Mouse (Mus musculus): ENCODE data around the gene Myl4. TPM values are rescaled to one million over a fixed set of nuclear protein-coding genes. Genes with fewer than 3 reads are reported as not detected.

Myl4 gene
- total RNA-seq, 1 experiment, result 9.1 TPM

DNA sequence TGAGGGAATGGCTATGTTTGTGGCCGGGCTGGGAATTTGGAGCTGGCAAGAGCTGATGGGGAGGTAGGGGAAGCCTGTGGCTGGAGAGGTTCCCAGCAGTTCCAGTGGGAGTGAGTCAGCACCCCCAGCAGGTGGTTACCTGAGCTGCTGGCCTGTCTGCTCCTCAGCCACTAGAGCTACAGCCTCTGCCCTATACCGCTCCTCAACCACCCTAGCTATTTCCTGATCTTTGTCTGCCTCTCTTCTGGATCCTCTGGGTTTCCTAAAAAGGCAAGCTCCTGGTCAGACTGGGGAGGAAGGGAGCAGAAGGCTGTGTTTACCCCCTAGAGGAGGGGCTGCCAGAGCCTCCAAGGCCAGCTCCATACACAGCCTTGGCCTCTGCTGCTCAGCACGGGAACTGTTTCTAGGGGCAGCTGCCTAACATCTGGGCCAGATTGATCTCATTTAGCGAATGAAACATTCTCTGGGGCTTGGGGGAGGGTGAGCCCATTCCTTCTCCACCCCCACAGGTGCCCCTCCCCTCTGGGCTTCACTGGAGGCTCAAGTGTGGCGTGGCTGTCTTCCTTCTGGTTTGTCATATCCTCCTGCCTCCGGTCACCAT is 74.4 kb downstream of the Myl4 start:
- peak overlapping the region; percentile 18; the same call in 1 of the 2 replicates for H3K27ac ChIP-seq (ENCODE audit: insufficient read depth, low read depth, low read length, poor library complexity, severe bottlenecking)
- no peak overlapping the region for H3K9ac ChIP-seq (ENCODE audit: insufficient read depth, low read depth, low read length, poor library complexity, severe bottlenecking)
- H3K4me3 ChIP-seq (ENCODE audit: insufficient read depth in 1 of 2, low read depth in 1 of 2, low read length in 2 of 2, poor library complexity in 1 of 2, severe bottlenecking in 1 of 2), result no peak overlapping the region

DNA sequence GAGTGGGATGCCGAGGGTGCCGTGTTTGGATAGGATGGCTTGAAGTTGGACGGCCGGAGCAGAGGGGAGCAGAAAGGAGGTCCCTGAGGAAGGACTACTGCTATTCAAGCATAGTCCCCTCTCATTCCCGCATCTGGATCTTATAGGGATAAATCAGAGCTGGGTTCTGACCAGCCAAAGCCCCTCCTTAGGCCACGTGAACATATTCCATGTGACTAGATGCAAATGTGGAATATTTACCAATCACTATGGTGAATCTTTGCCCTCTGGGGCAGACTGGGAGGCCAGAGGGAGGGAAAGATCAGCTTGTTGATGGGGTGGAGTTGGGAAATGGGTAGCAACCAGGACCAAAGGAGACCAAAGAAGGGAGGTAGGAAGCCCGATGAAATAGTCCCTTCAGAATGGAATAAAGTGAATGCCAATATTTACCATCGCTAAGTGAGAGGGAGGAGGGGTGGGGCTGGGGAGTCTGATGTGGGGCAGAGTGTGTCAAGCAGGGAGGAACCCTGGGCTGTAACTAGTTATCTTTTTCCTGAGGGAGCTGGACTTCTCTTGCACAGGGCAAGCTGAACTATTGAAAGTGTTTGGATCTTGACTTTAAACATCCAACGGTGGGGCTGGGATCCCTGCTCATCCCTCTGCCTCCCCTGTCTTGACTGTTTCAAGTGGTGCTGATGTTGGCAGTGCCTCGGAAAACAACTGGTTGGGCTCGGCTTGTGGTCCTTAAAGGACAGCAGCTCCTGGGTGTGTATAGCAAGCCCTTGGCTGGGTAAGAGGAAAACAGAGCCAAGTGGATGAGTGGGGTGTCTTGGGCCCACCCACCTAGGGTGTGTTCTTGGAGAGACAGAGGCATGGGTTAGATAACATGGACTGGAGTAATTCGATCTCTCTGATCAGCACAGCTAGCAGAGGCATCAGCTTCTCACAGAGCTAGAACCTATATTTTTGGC is 75.3 kb downstream of the Myl4 start:
- Histone ChIP-seq H3K4me1 (ENCODE audit: control insufficient read depth in 2 of 2, insufficient read depth in 2 of 2, low read length in 2 of 2, poor library complexity in 1 of 2) (peaks cover 1 to 14% of the 10 kb centered on the region in 2 experiments; a peak in 3 of 4 replicates), H3K9me3 (ENCODE audit: control insufficient read depth, insufficient read depth, low read depth, low read length) (no peaks in the 10 kb centered on the region), H3K27ac (ENCODE audit: insufficient read depth, low read depth, low read length, poor library complexity, severe bottlenecking) (no peak overlapping the region; the same call in 1 of the 2 replicates), H3K9ac (ENCODE audit: insufficient read depth, low read depth, low read length, poor library complexity, severe bottlenecking) (no peak overlapping the region), H3K4me3 (ENCODE audit: insufficient read depth in 1 of 2, low read depth in 1 of 2, low read length in 2 of 2, poor library complexity in 1 of 2, severe bottlenecking in 1 of 2) (no peak overlapping the region), H3K36me3 (ENCODE audit: control insufficient read depth, insufficient read depth, low read length, poor library complexity, severe bottlenecking) (no peaks in the 10 kb centered on the region)
- no peak for DNase-seq (ENCODE audit: low read depth, low spot score)
- in situ Hi-C loops (cut with MboI; ENCODE audit: low sequenced_read_pairs in 2 of 2, unreplicated experiment in 2 of 2), result no loop called here
- TF ChIP-seq ZC3H11A (IDR thresholded peaks at IDR 0.05; ENCODE audit: borderline replicate concordance, low read depth, low read length) (no peak), MAFK (IDR thresholded peaks at IDR 0.05; ENCODE audit: insufficient read depth, low read depth, low read length) (no peak), CHD2 (IDR thresholded peaks at IDR 0.05; ENCODE audit: low read depth, low read length) (no peak), ZNF384 (IDR thresholded peaks at IDR 0.05; ENCODE audit: low read depth, low read length) (no peak), HCFC1 (IDR thresholded peaks at IDR 0.05; ENCODE audit: borderline replicate concordance, insufficient read depth, low read length) (no peak)

More for the DNA sequence above, 74.4 kb downstream of the Myl4 start:
- Histone ChIP-seq H3K9me3 (ENCODE audit: control insufficient read depth, insufficient read depth, low read depth, low read length) (no peaks in the 10 kb centered on the region), H3K4me1 (ENCODE audit: control insufficient read depth in 2 of 2, insufficient read depth in 2 of 2, low read length in 2 of 2, poor library complexity in 1 of 2) (peaks cover 3 to 17% of the 10 kb centered on the region in 2 experiments), H3K36me3 (ENCODE audit: control insufficient read depth, insufficient read depth, low read length, poor library complexity, severe bottlenecking) (no peaks in the 10 kb centered on the region)
- in situ Hi-C loops (cut with MboI; ENCODE audit: low sequenced_read_pairs in 2 of 2, unreplicated experiment in 2 of 2), result no loop called here
- TF ChIP-seq CHD2 (IDR thresholded peaks at IDR 0.05; ENCODE audit: low read depth, low read length) (no peak), ZNF384 (IDR thresholded peaks at IDR 0.05; ENCODE audit: low read depth, low read length) (no peak), ZC3H11A (IDR thresholded peaks at IDR 0.05; ENCODE audit: borderline replicate concordance, low read depth, low read length) (no peak), MAFK (IDR thresholded peaks at IDR 0.05; ENCODE audit: insufficient read depth, low read depth, low read length) (no peak), HCFC1 (IDR thresholded peaks at IDR 0.05; ENCODE audit: borderline replicate concordance, insufficient read depth, low read length) (no peak)
- DNase-seq (ENCODE audit: low read depth, low spot score), result no peak

DNA sequence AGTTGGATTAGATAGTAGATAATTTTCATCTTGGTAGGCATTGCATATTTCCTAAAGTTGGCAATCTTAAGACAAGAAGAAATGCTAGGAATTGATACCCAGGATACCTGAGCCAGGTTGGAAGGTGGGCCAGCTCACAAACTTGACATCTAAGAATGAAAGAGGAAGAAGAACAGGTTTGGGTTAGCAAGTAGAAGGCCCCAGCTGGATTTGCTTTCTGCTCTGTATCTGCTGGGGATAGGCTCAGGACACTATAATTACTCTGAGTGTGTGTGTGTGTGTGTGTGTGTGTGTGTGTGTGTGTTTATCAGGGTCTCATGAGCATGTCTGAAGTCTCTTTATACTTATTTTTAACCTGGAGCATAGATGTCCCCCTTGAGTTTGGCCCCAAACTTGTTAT is 76.2 kb downstream of the Myl4 start:
- Histone ChIP-seq H3K9ac (ENCODE audit: insufficient read depth, low read depth, low read length, poor library complexity, severe bottlenecking) (no peak overlapping the region), H3K36me3 (ENCODE audit: control insufficient read depth, insufficient read depth, low read length, poor library complexity, severe bottlenecking) (no peaks in the 10 kb centered on the region), H3K27ac (ENCODE audit: insufficient read depth, low read depth, low read length, poor library complexity, severe bottlenecking) (no peak overlapping the region), H3K9me3 (ENCODE audit: control insufficient read depth, insufficient read depth, low read depth, low read length) (no peaks in the 10 kb centered on the region), H3K4me3 (ENCODE audit: insufficient read depth in 1 of 2, low read depth in 1 of 2, low read length in 2 of 2, poor library complexity in 1 of 2, severe bottlenecking in 1 of 2) (no peak overlapping the region), H3K4me1 (ENCODE audit: control insufficient read depth in 2 of 2, insufficient read depth in 2 of 2, low read length in 2 of 2, poor library complexity in 1 of 2) (peaks cover 1 to 14% of the 10 kb centered on the region in 2 experiments; a peak in 3 of 4 replicates)
- in situ Hi-C loops (cut with MboI; ENCODE audit: low sequenced_read_pairs in 2 of 2, unreplicated experiment in 2 of 2), result no loop called here
- TF ChIP-seq ZC3H11A (IDR thresholded peaks at IDR 0.05; ENCODE audit: borderline replicate concordance, low read depth, low read length) (no peak), MAFK (IDR thresholded peaks at IDR 0.05; ENCODE audit: insufficient read depth, low read depth, low read length) (no peak), CHD2 (IDR thresholded peaks at IDR 0.05; ENCODE audit: low read depth, low read length) (no peak), ZNF384 (IDR thresholded peaks at IDR 0.05; ENCODE audit: low read depth, low read length) (no peak), HCFC1 (IDR thresholded peaks at IDR 0.05; ENCODE audit: borderline replicate concordance, insufficient read depth, low read length) (no peak)
- DNase-seq (ENCODE audit: low read depth, low spot score), result no peak

DNA sequence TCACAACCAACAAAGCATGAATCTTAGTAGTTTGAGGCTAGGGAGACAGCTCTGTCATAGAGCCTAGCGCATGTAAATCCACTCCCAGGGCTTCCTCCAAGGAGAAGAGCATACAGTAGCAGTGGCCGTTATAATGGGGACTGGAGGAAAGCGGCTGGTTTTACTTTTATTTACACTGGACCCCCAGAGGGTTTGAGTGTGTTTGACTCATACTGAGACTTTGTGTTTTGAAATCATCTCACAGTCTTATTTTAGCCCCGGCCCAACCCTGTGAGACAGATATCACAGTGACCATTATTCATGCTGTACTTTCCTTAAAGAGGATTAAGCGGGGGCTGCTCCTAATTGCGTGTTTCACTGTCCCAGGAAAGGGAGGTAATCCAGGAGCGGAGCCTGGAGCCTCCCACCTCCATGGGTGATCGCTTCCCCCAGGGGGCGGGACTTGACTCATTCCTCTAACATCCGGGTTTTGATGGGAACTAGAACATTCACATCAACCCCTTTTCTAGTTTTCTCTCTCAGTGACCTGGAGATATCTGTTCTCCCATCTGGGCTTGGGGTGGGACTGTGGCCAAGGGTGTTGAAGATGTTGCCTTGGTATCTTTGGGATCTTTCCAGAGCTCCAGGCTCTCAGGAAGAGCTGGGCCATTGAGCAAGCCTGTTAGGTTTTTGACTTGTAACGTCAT is 77.3 kb downstream of the Myl4 start:
- Histone ChIP-seq H3K4me3 (ENCODE audit: insufficient read depth in 1 of 2, low read depth in 1 of 2, low read length in 2 of 2, poor library complexity in 1 of 2, severe bottlenecking in 1 of 2) (no peak overlapping the region), H3K36me3 (ENCODE audit: control insufficient read depth, insufficient read depth, low read length, poor library complexity, severe bottlenecking) (no peaks in the 10 kb centered on the region), H3K4me1 (ENCODE audit: control insufficient read depth in 2 of 2, insufficient read depth in 2 of 2, low read length in 2 of 2, poor library complexity in 1 of 2) (peaks cover 1 to 14% of the 10 kb centered on the region in 2 experiments; a peak in 3 of 4 replicates), H3K27ac (ENCODE audit: insufficient read depth, low read depth, low read length, poor library complexity, severe bottlenecking) (no peak overlapping the region), H3K9me3 (ENCODE audit: control insufficient read depth, insufficient read depth, low read depth, low read length) (no peaks in the 10 kb centered on the region), H3K9ac (ENCODE audit: insufficient read depth, low read depth, low read length, poor library complexity, severe bottlenecking) (no peak overlapping the region)
- TF ChIP-seq CHD2 (IDR thresholded peaks at IDR 0.05; ENCODE audit: low read depth, low read length) (no peak), ZC3H11A (IDR thresholded peaks at IDR 0.05; ENCODE audit: borderline replicate concordance, low read depth, low read length) (no peak), MAFK (IDR thresholded peaks at IDR 0.05; ENCODE audit: insufficient read depth, low read depth, low read length) (no peak), ZNF384 (IDR thresholded peaks at IDR 0.05; ENCODE audit: low read depth, low read length) (no peak), HCFC1 (IDR thresholded peaks at IDR 0.05; ENCODE audit: borderline replicate concordance, insufficient read depth, low read length) (no peak)
- DNase-seq (ENCODE audit: low read depth, low spot score), result no peak
- in situ Hi-C loops (cut with MboI; ENCODE audit: low sequenced_read_pairs in 2 of 2, unreplicated experiment in 2 of 2), result no loop called here
